Mouse (Mus musculus) hindbrain, embryonic 10.5 days (tissue): ENCODE measurements around the gene Jak1. TPM values are rescaled to one million over a fixed set of nuclear protein-coding genes. Genes with fewer than 3 reads are reported as not detected.

Experiments
- DNase-seq: peaks from one replicate; pipeline ENCODE4 v3.0.0-alpha.2; 2017; ENCODE audit warnings: low spot score
- H3K27ac ChIP-seq: fragments of 300-500 bp; sonication (generic); 2 replicates; pipeline ENCODE4 v1.5.1; 2016; ENCODE audit warnings: mild to moderate bottlenecking, moderate library complexity
- H3K27me3 ChIP-seq: fragments of 300-500 bp; sonication (generic); 2 replicates; pipeline ENCODE4 v1.6.1; 2016; ENCODE audit warnings: mild to moderate bottlenecking; ENCODE audit not compliant: poor library complexity, insufficient read depth, severe bottlenecking
- H3K36me3 ChIP-seq: fragments of 300-500 bp; sonication (generic); 2 replicates; pipeline ENCODE4 v1.6.1; 2016; ENCODE audit warnings: mild to moderate bottlenecking, moderate library complexity
- H3K4me1 ChIP-seq: fragments of 300-500 bp; sonication (generic); replicated peaks from 2 replicates; pipeline ENCODE4 v1.6.1; 2016; ENCODE audit warnings: mild to moderate bottlenecking
- H3K4me3 ChIP-seq: fragments of 300-500 bp; sonication (generic); 2 replicates; pipeline ENCODE4 v1.5.1; 2016; ENCODE audit warnings: mild to moderate bottlenecking, moderate library complexity
- H3K9me3 ChIP-seq: fragments of 300-500 bp; sonication (generic); 2 replicates; pipeline ENCODE4 v1.6.1; 2016; ENCODE audit warnings: mild to moderate bottlenecking, moderate library complexity
- WGBS: fragments of 180-500 bp; shearing (Covaris S2); methylation state at CpG from one replicate; pipeline ENCODE4 v1.1.7; 2016; 5-methylcytosine and 5-hydroxymethylcytosine counted together
- polyA plus RNA-seq: library from polyadenylated mRNA; unstranded; fragments of >200 nt; fragmentation: Nextera tagmentation; extraction: Ambion mirVana; gene quantifications from 2 replicates; pipeline ENCODE4 v1.2.1, GENCODE M21; 2016

The Jak1 gene
- polyA plus RNA-seq, 1 experiment from 2014 or later = 43.0 TPM

- no peak for DNase-seq
- Histone ChIP-seq H3K9me3 (no peaks in the 10 kb centered on the region), H3K4me3 (no peak overlapping the region), H3K27me3 (no peaks in the 10 kb centered on the region), H3K4me1 (no peaks in the 10 kb centered on the region), H3K27ac (no peak overlapping the region), H3K36me3 (no peaks in the 10 kb centered on the region)
- WGBS = 79% methylated on average over 2 of the region's 2 CpGs
These were observed 18.5 kb downstream of the Jak1 start for GRCm38 (mm10) chr4:101246569-101246968.

DNA sequence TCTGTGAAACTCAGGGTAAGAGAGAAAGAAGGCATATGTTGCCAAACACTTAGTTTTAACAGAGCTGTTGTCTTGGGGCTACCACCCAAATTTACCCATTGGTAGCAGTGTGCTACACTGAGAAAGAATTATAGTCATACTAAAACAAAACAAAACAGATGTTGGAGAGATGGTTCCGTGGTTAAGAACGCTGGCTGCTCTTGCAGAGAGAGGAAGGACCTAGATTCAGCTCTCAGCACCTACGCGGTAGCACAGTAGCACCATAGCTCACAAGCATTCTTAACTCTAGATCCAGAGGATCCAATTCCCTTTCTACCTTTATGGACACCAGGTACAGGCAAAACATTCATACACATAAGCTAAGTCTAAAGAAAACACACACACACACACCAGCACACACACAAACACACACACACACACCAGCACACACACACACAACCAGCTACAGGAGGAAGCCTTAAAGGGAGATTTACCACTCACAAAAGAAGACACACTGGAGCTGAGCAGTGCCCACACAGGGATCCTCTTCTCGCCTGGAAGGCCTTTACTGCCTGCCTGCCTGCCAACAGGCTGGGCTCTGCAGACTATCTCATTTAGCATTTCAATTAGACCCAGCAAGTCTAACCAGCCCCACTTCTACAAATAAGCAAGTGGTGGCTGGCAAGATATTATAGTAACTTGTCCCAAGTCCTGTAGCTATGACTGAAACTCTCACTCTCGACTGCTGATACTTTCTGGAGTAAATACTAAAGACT, 20.6 kb downstream of the Jak1 start:
- 78% methylated on average over 6 of the region's 6 CpGs for WGBS
- H3K9me3 ChIP-seq = no peaks in the 10 kb centered on the region
- DNase-seq = no peak
- no peak overlapping the region for H3K27ac ChIP-seq
- no peaks in the 10 kb centered on the region for H3K27me3 ChIP-seq
- H3K4me3 ChIP-seq = no peak overlapping the region
- H3K4me1 ChIP-seq = peaks cover 11% of the 10 kb centered on the region
- no peaks in the 10 kb centered on the region for H3K36me3 ChIP-seq

GRCm38 (mm10) chr4:101240875-101241173, 24.3 kb downstream of the Jak1 start:
- H3K36me3 ChIP-seq = no peaks in the 10 kb centered on the region
- H3K4me3 ChIP-seq = no peak overlapping the region
- H3K9me3 ChIP-seq = no peaks in the 10 kb centered on the region
- no peak overlapping the region for H3K27ac ChIP-seq
- DNase-seq = no peak
- H3K27me3 ChIP-seq = no peaks in the 10 kb centered on the region
- peaks cover 11% of the 10 kb centered on the region for H3K4me1 ChIP-seq
- WGBS = 85% methylated on average over 3 of the region's 3 CpGs

DNA sequence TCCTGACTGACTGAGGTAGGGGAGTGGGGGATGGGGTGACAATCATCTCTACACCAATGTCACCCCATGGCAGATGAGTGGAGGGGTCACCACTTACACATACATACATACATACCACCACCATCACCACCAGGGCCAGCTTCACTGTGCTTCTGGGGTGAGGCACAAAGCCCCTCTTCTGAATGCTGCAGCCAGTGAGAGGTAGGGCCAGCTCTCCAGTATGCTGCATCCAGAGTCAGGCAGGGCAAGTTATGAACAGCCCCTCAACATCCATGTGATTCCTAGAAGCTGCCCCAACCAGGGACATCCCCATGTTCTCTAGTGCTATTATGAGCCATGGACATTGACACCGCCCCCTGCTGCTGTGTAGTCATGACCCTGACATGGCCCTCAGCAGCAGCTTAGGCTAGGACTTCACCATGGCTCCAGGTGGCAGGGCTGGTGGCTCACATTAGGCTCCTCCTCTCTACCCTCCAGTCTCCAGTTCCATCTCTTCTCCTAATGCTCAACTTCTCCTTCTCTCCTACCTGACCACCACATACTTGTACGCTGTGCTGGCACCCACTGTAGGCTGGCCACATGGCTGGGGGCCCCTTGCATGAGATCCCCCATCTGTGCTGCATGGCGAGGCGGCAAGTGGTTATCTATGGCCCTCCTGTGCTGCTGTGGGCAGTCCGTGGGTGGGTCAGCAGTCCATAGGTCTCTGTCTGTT, 24.8 kb downstream of the Jak1 start:
- no peaks in the 10 kb centered on the region for H3K36me3 ChIP-seq
- no peak for DNase-seq
- no peak overlapping the region for H3K27ac ChIP-seq
- peaks cover 11% of the 10 kb centered on the region for H3K4me1 ChIP-seq
- no peaks in the 10 kb centered on the region for H3K27me3 ChIP-seq
- no peaks in the 10 kb centered on the region for H3K9me3 ChIP-seq
- WGBS = 84% methylated on average over 5 of the region's 5 CpGs
- H3K4me3 ChIP-seq = no peak overlapping the region

GRCm38 (mm10) chr4:101239313-101240162, 25.5 kb downstream of the Jak1 start:
- Histone ChIP-seq H3K27me3 (no peaks in the 10 kb centered on the region), H3K36me3 (no peaks in the 10 kb centered on the region), H3K9me3 (no peaks in the 10 kb centered on the region), H3K4me1 (peaks cover 11% of the 10 kb centered on the region), H3K4me3 (no peak overlapping the region), H3K27ac (no peak overlapping the region)
- WGBS = 95% methylated on average over 3 of the region's 3 CpGs
- no peak for DNase-seq

DNA sequence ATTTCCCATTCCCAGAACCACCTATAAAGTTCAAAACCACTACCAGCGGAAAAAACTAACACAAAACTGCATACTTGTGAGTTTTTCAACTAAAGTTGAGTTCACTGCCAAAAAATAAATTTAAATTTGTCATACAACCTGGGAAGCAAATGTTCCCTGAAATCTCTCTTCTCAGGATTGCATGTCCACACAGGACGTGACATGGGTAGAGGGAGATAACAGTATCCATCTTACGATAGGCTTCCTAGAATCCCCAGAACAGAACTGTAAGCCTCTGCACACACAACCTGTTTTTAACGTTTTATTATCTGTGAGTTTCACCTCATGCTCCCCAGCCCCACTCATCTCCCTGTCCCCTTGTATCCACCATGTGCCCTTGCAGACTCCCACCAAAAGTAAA, 26.5 kb downstream of the Jak1 start:
- Histone ChIP-seq H3K36me3 (no peaks in the 10 kb centered on the region), H3K27ac (no peak overlapping the region), H3K9me3 (no peaks in the 10 kb centered on the region), H3K27me3 (no peaks in the 10 kb centered on the region), H3K4me1 (peaks cover 14% of the 10 kb centered on the region), H3K4me3 (no peak overlapping the region)
- DNase-seq = no peak
- WGBS = 90% methylated on average over 4 of the region's 4 CpGs

DNA sequence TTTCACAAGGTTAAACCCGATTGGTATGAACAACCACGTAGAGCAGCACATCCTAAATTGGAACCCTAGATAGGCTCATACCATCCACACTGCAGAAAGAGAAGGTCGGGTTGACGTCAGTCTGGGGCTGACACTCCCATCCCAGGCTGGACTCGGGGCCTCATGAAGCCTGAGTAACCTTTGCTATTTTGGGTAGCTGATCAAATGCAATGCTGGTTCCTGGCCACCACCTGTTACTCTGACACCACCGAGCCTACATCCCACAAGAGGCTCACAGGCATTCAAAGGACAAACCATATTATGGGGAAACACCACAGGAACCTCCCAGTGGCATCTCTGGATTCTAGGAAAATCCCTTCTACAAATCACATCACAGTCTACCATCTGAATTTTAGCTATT, 28.3 kb downstream of the Jak1 start:
- Histone ChIP-seq H3K9me3 (no peaks in the 10 kb centered on the region), H3K4me1 (peaks cover 14% of the 10 kb centered on the region), H3K36me3 (no peaks in the 10 kb centered on the region), H3K4me3 (no peak overlapping the region), H3K27me3 (no peaks in the 10 kb centered on the region), H3K27ac (no peak overlapping the region)
- DNase-seq = no peak
- 85% methylated on average over 6 of the region's 6 CpGs for WGBS

GRCm38 (mm10) chr4:101235964-101236363, 29.1 kb downstream of the Jak1 start:
- Histone ChIP-seq H3K27ac (no peak overlapping the region), H3K4me1 (peaks cover 14% of the 10 kb centered on the region), H3K4me3 (no peak overlapping the region), H3K27me3 (no peaks in the 10 kb centered on the region), H3K9me3 (no peaks in the 10 kb centered on the region), H3K36me3 (no peaks in the 10 kb centered on the region)
- WGBS = 88% methylated on average over 1 of the region's 1 CpGs
- DNase-seq = no peak

DNA sequence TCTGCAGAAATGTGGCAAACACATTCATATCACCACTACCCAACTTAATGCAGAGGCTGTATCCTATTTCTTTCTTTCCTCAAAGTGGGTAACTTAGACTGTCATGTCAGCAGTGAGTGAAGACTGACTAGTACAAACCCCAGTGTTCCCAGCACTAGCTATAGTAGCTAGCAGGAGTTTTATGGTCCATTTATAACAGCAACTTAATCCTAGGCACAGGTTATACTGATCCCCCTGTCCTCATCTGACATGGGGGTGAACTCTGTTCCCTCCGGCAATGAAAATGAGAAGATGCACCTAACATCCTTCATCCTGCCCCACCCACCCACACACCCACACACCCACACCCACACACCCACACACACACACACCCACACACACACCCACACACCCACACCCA, 30.3 kb downstream of the Jak1 start:
- no peak overlapping the region for H3K27ac ChIP-seq
- 0 out of 2 replicates have a peak, but pooled peaks cover 3% of the 10 kb centered on the region for H3K4me1 ChIP-seq
- DNase-seq = no peak
- WGBS = 86% methylated on average over 1 of the region's 1 CpGs
- H3K27me3 ChIP-seq = no peaks in the 10 kb centered on the region
- no peak overlapping the region for H3K4me3 ChIP-seq
- no peaks in the 10 kb centered on the region for H3K36me3 ChIP-seq
- no peaks in the 10 kb centered on the region for H3K9me3 ChIP-seq

DNA sequence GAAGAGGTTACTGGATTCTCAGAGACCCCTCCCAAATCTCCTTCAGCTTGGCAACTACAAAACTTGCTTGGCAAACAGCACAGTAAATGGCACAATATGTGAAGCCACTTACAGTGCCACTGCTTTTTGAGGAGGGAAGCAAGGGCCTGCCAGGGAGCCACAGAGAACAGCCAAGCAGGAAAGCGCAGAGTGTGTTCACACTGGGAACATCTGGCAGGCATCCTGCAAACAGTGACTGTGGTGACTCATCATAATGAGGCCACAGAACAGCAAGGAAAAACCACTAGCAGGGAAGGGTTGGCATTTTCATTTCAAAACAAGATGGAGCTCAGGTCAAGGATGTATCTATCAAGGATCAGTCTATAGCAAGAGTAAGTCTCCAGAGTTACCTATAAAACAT, 30.8 kb downstream of the Jak1 start:
- DNase-seq = no peak
- no peaks in the 10 kb centered on the region for H3K9me3 ChIP-seq
- no peak overlapping the region for H3K4me3 ChIP-seq
- whole genome bisulfite sequencing = 81% methylated on average over 1 of the region's 1 CpGs
- no peaks in the 10 kb centered on the region for H3K27me3 ChIP-seq
- H3K27ac ChIP-seq = no peak overlapping the region
- H3K4me1 ChIP-seq = 0 out of 2 replicates have a peak, but pooled peaks cover 3% of the 10 kb centered on the region
- H3K36me3 ChIP-seq = no peaks in the 10 kb centered on the region

GRCm38 (mm10) chr4:101230621-101231020, 34.5 kb downstream of the Jak1 start:
- no peak for DNase-seq
- 0 out of 2 replicates have a peak, but pooled peaks cover 3% of the 10 kb centered on the region for H3K4me1 ChIP-seq
- 81% methylated on average over 2 of the region's 2 CpGs for WGBS

DNA sequence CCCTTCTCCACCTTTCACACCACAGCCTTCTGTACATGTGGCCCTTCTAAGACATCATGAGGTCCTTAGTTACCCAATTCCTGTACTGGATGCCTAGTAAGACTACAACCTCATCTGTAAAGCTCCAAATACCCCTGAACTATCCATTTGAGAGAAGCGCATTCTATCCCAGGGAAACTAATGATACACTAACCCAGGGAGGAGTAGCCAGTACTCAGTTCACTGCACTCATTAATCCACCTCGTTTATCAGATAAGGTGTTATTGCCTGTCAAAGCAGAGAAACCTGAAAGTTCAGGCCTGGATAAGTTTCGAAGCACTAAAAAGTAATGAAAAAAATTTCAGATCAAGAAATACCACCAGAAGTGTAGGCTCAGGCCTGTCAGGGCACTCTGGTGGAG, 37.7 kb downstream of the Jak1 start:
- DNase-seq = no peak
- no peak overlapping the region for H3K4me3 ChIP-seq
- H3K36me3 ChIP-seq = no peaks in the 10 kb centered on the region
- no peaks in the 10 kb centered on the region for H3K4me1 ChIP-seq
- no peaks in the 10 kb centered on the region for H3K27me3 ChIP-seq
- H3K27ac ChIP-seq = no peak overlapping the region
- 92% methylated on average over 3 of the region's 3 CpGs for WGBS
- peaks cover 3% of the 10 kb centered on the region; the same call in 1 of the 2 replicates for H3K9me3 ChIP-seq

More at GRCm38 (mm10) chr4:101230621-101231020, 34.5 kb downstream of the Jak1 start:
- H3K36me3 ChIP-seq = no peaks in the 10 kb centered on the region
- peaks cover 3% of the 10 kb centered on the region; the same call in 1 of the 2 replicates for H3K9me3 ChIP-seq
- no peak overlapping the region for H3K4me3 ChIP-seq
- H3K27ac ChIP-seq = no peak overlapping the region
- H3K27me3 ChIP-seq = no peaks in the 10 kb centered on the region

DNA sequence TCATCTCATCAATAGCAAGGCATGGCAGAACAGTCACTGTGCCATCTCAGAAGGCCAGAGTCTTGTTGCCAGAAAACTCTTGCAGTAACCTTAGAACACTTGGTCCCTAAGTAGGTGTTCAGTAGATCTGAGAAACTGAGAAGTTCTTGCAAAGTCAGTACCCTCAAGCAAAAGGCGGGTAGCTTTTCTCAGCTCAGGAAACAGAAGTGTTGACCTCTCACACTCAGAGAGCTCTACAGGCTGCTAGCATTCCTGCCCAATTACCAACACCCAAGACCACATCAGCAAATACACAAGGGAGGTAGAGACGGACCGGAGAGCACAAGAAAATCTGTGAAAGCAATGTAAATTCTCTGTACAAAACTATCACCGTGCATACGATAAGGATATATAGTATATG, 39.1 kb downstream of the Jak1 start:
- WGBS = 88% methylated on average over 5 of the region's 5 CpGs
- H3K9me3 ChIP-seq = peaks cover 3% of the 10 kb centered on the region; the same call in 1 of the 2 replicates
- no peak for DNase-seq
- H3K27me3 ChIP-seq = no peaks in the 10 kb centered on the region
- H3K27ac ChIP-seq = no peak overlapping the region
- no peaks in the 10 kb centered on the region for H3K4me1 ChIP-seq
- no peak overlapping the region for H3K4me3 ChIP-seq
- no peaks in the 10 kb centered on the region for H3K36me3 ChIP-seq
